Mouse (Mus musculus) kidney, embryonic 14.5 days (tissue): ENCODE results near the gene Slc25a27. TPM values are rescaled to one million over a fixed set of nuclear protein-coding genes. Genes with fewer than 3 reads are reported as not detected.

Experiments used
- ATAC-seq: fragments of 200-750 bp; cut with Nextera tagmentation; 2 replicates; pipeline ENCODE4 v1.8.0; 2017; ENCODE audit warnings: moderate number of reproducible peaks, mild to moderate bottlenecking, moderate TSS enrichment, moderate library complexity; ENCODE audit not compliant: low FRiP score, low TSS enrichment
- H3K27ac ChIP-seq: fragments of 300-500 bp; sonication (generic); 2 replicates; pipeline ENCODE4 v1.5.1; 2014; ENCODE audit warnings: low read depth, mild to moderate bottlenecking, low read length, moderate library complexity, mixed read lengths
- H3K27me3 ChIP-seq: fragments of 300-500 bp; sonication (generic); 2 replicates; pipeline ENCODE4 v1.6.1; 2014; ENCODE audit warnings: mild to moderate bottlenecking, low read length; ENCODE audit not compliant: control insufficient read depth, insufficient read depth
- H3K36me3 ChIP-seq: fragments of 300-500 bp; sonication (generic); 2 replicates; pipeline ENCODE4 v1.6.1; 2014; ENCODE audit warnings: low read length, mixed read lengths; ENCODE audit not compliant: control insufficient read depth, insufficient read depth
- H3K4me1 ChIP-seq: fragments of 300-500 bp; sonication (generic); 2 replicates; pipeline ENCODE4 v1.6.1; 2014; ENCODE audit warnings: low read length, mixed read lengths; ENCODE audit not compliant: control insufficient read depth, insufficient read depth
- H3K4me2 ChIP-seq: fragments of 300-500 bp; sonication (generic); replicated peaks from 2 replicates; pipeline ENCODE4 v1.6.1; 2014; ENCODE audit warnings: low read depth, mild to moderate bottlenecking, low read length
- H3K4me3 ChIP-seq: fragments of 300-500 bp; sonication (generic); 2 replicates; pipeline ENCODE4 v1.5.1; 2014; ENCODE audit warnings: mild to moderate bottlenecking, low read length
- H3K9ac ChIP-seq: fragments of 300-500 bp; sonication (generic); 2 replicates; pipeline ENCODE4 v1.6.1; 2014; ENCODE audit warnings: low read depth, mild to moderate bottlenecking, low read length, moderate library complexity
- H3K9me3 ChIP-seq: fragments of 300-500 bp; sonication (generic); 2 replicates; pipeline ENCODE4 v1.6.1; 2016; ENCODE audit warnings: low read length; ENCODE audit not compliant: control insufficient read depth
- WGBS: fragments of 180-500 bp; shearing (Covaris S2); extraction: QIAGEN DNeasy Blood & Tissue Kit; methylation state at CpG from one replicate; pipeline ENCODE4 v1.1.7; 2014; 5-methylcytosine and 5-hydroxymethylcytosine counted together
- polyA plus RNA-seq: library from polyadenylated mRNA; unstranded; fragments of >200 nt; fragmentation: Nextera tagmentation; extraction: Ambion mirVana; gene quantifications from 2 replicates; pipeline ENCODE4 v1.2.1, GENCODE M21; 2014

The Slc25a27 gene
- polyA plus RNA-seq, 1 experiment from 2014 or later, result 12.7 TPM

- Histone ChIP-seq H3K9me3 (no peaks in the 10 kb centered on the region), H3K36me3 (no peaks in the 10 kb centered on the region), H3K4me3 (no peak overlapping the region), H3K9ac (no peak overlapping the region), H3K4me2 (no peak overlapping the region), H3K27me3 (no peaks in the 10 kb centered on the region), H3K27ac (no peak overlapping the region), H3K4me1 (no peaks in the 10 kb centered on the region)
- 0 out of 2 replicates have a peak, but pooled peaks have one; percentile 6 for ATAC-seq
- whole genome bisulfite sequencing, result 47% methylated on average over 14 of the region's 14 CpGs
These were observed 32.1 kb upstream of the Slc25a27 start for GRCm38 (mm10) chr17:43698997-43699649.

GRCm38 (mm10) chr17:43689591-43689990 is 22.6 kb upstream of the Slc25a27 start:
- 80% methylated on average over 9 of the region's 9 CpGs for WGBS
- Histone ChIP-seq H3K4me1 (no peaks in the 10 kb centered on the region), H3K27me3 (no peaks in the 10 kb centered on the region), H3K9me3 (no peaks in the 10 kb centered on the region), H3K27ac (no peak overlapping the region), H3K4me2 (no peak overlapping the region), H3K4me3 (no peak overlapping the region), H3K36me3 (no peaks in the 10 kb centered on the region), H3K9ac (no peak overlapping the region)
- no peak for ATAC-seq

- no peak for ATAC-seq
- Histone ChIP-seq H3K27me3 (no peaks in the 10 kb centered on the region), H3K4me3 (no peak overlapping the region), H3K9me3 (no peaks in the 10 kb centered on the region; the same call in 1 of the 2 replicates), H3K36me3 (no peaks in the 10 kb centered on the region), H3K27ac (no peak overlapping the region), H3K4me2 (no peak overlapping the region), H3K9ac (no peak overlapping the region), H3K4me1 (no peaks in the 10 kb centered on the region)
- WGBS, result 93% methylated on average over 5 of the region's 5 CpGs
These were observed 17.6 kb upstream of the Slc25a27 start for GRCm38 (mm10) chr17:43684638-43685037.

GRCm38 (mm10) chr17:43684086-43684485 is 17.1 kb upstream of the Slc25a27 start:
- H3K9me3 ChIP-seq, result no peaks in the 10 kb centered on the region; the same call in 1 of the 2 replicates
- ATAC-seq, result no peak
- H3K27me3 ChIP-seq, result no peaks in the 10 kb centered on the region
- H3K36me3 ChIP-seq, result no peaks in the 10 kb centered on the region
- H3K4me3 ChIP-seq, result no peak overlapping the region
- no peak overlapping the region for H3K4me2 ChIP-seq
- H3K4me1 ChIP-seq, result no peaks in the 10 kb centered on the region
- 87% methylated on average over 7 of the region's 7 CpGs for WGBS
- no peak overlapping the region for H3K27ac ChIP-seq
- H3K9ac ChIP-seq, result no peak overlapping the region

GRCm38 (mm10) chr17:43677317-43677716 is 10.3 kb upstream of the Slc25a27 start:
- Histone ChIP-seq H3K36me3 (no peaks in the 10 kb centered on the region), H3K9ac (no peak overlapping the region), H3K4me1 (no peaks in the 10 kb centered on the region; the same call in 1 of the 2 replicates), H3K27ac (no peak overlapping the region), H3K4me3 (no peak overlapping the region), H3K27me3 (no peaks in the 10 kb centered on the region), H3K9me3 (no peaks in the 10 kb centered on the region; the same call in 1 of the 2 replicates), H3K4me2 (no peak overlapping the region)
- WGBS, result 67% methylated on average over 1 of the region's 1 CpGs
- no peak for ATAC-seq

GRCm38 (mm10) chr17:43676241-43676640 is 9.2 kb upstream of the Slc25a27 start:
- Histone ChIP-seq H3K9me3 (no peaks in the 10 kb centered on the region; the same call in 1 of the 2 replicates), H3K4me3 (no peak overlapping the region), H3K36me3 (no peaks in the 10 kb centered on the region), H3K4me2 (no peak overlapping the region), H3K27me3 (no peaks in the 10 kb centered on the region), H3K4me1 (no peaks in the 10 kb centered on the region; the same call in 1 of the 2 replicates), H3K9ac (no peak overlapping the region), H3K27ac (no peak overlapping the region)
- ATAC-seq, result no peak
- WGBS, result 72% methylated on average over 1 of the region's 1 CpGs

- WGBS, result 76% methylated on average over 1 of the region's 1 CpGs
- H3K27me3 ChIP-seq, result no peaks in the 10 kb centered on the region
- H3K9me3 ChIP-seq, result no peaks in the 10 kb centered on the region
- no peak overlapping the region for H3K4me2 ChIP-seq
- no peaks in the 10 kb centered on the region for H3K36me3 ChIP-seq
- no peak overlapping the region for H3K4me3 ChIP-seq
- no peak overlapping the region for H3K27ac ChIP-seq
- no peak for ATAC-seq
- H3K9ac ChIP-seq, result no peak overlapping the region
- no peaks in the 10 kb centered on the region; the same call in 1 of the 2 replicates for H3K4me1 ChIP-seq
These were observed 8.2 kb upstream of the Slc25a27 start for GRCm38 (mm10) chr17:43675228-43675627.

GRCm38 (mm10) chr17:43671907-43672306 is 4.9 kb upstream of the Slc25a27 start:
- Histone ChIP-seq H3K9me3 (no peaks in the 10 kb centered on the region), H3K4me3 (no peak overlapping the region), H3K9ac (no peak overlapping the region), H3K4me1 (peaks cover 10% of the 10 kb centered on the region; the same call in 1 of the 2 replicates), H3K27me3 (no peaks in the 10 kb centered on the region), H3K4me2 (no peak overlapping the region), H3K36me3 (no peaks in the 10 kb centered on the region), H3K27ac (no peak overlapping the region)
- 86% methylated on average over 4 of the region's 4 CpGs for WGBS
- no peak for ATAC-seq

- Histone ChIP-seq H3K9ac (no peak overlapping the region), H3K27ac (no peak overlapping the region), H3K4me3 (no peak overlapping the region), H3K9me3 (no peaks in the 10 kb centered on the region), H3K4me1 (peaks cover 13% of the 10 kb centered on the region; the same call in 1 of the 2 replicates), H3K36me3 (no peaks in the 10 kb centered on the region), H3K27me3 (no peaks in the 10 kb centered on the region), H3K4me2 (peak overlapping the region; percentile 89; the same call in 1 of the 2 replicates)
- WGBS, result 69% methylated on average over 6 of the region's 6 CpGs
- ATAC-seq, result no peak
These were observed 2.2 kb upstream of the Slc25a27 start for GRCm38 (mm10) chr17:43669145-43669695.
